Mouse (Mus musculus) frontal cortex, postnatal 10 days (tissue): ENCODE results near the gene Olfr221.

Experiments
- DNase-seq, 2 experiments: peaks; one replicate each; pipeline ENCODE4 v3.0.0; 2022; ENCODE audit warnings: low spot score in 2 of 2, mixed read lengths in 1 of 2

Olfr221 gene

GRCm38 (mm10) chr14:52005141-52005540 lies 37.1 kb downstream of the Olfr221 start:
- no peak for DNase-seq

- DNase-seq: peak; percentile 78 to 89
Measured at GRCm38 (mm10) chr14:52003981-52004495, 38.2 kb downstream of the Olfr221 start.

- no peak for DNase-seq
Measured at GRCm38 (mm10) chr14:51997483-51997882, 44.8 kb downstream of the Olfr221 start.

- no peak for DNase-seq
Measured at GRCm38 (mm10) chr14:51996866-51997265, 45.4 kb downstream of the Olfr221 start.

- DNase-seq: no peak
Measured at GRCm38 (mm10) chr14:51996231-51996841, 45.9 kb downstream of the Olfr221 start.

GRCm38 (mm10) chr14:51995219-51995871 lies 46.9 kb downstream of the Olfr221 start:
- DNase-seq: no peak

GRCm38 (mm10) chr14:51994453-51994852 lies 47.8 kb downstream of the Olfr221 start:
- DNase-seq: no peak

- DNase-seq: no peak
Measured at GRCm38 (mm10) chr14:51989461-51989970, 52.7 kb downstream of the Olfr221 start.

- DNase-seq: no peak
Measured at GRCm38 (mm10) chr14:51988731-51989130, 53.5 kb downstream of the Olfr221 start.

GRCm38 (mm10) chr14:51987177-51987576 lies 55.1 kb downstream of the Olfr221 start:
- DNase-seq: no peak

- no peak for DNase-seq
Measured at GRCm38 (mm10) chr14:51986153-51986505, 56.1 kb downstream of the Olfr221 start.

GRCm38 (mm10) chr14:51985301-51986152 lies 56.7 kb downstream of the Olfr221 start:
- DNase-seq: peak; percentile 75 to 82

- DNase-seq: peak in 1 of 2 experiments; percentile 76
Measured at GRCm38 (mm10) chr14:51984247-51985231, 57.7 kb downstream of the Olfr221 start, which contains the start of gene Arhgef40. Gene Arhgef40 (plus strand): TSS chr14:51984719.
